Mouse (Mus musculus): ENCODE results near the gene Fen1.
A peak's percentile ranks its signal among the peaks of the same experiment; 100 is the strongest.

Fen1 gene

DNA sequence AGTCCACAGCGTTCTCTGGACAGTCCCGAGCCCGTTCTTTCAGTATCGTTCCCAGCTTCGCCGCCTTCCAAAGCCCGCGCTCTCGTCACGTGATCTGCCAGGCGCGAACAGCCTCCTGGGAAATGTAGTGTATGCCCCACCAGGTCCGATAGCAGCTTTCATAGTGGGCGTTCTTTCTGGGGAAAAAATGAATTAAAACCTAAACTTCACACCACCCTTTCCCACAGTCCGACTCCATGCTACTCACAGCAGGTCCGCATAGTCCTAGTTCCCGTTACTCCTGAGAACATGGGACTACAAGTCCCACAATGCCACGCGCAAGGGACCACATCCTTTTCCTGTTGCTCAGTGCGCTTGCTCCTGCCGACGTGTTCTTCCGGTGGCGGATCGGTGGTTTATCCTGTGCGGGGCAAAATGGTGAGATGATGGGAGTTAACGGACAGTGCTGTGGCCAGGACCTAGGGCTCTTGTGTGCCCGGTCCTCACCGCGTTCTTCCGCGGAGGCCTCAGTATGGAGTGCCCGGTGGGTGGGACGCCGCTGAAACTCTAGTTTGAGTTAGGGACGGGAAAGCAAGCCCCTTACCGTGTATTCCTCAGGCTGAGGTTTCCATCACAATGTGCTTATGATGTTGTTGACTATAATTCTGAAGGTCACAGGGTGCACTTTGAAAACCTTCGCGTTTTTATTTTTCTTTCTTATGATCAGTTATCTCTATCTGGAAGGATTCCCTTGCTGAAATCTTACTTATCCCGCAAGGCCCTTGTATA is at the start of gene Fen1, which contains the start of gene Tmem258:
TSS of gene Fen1 (minus strand) at position 322 of the 768 bp plus-strand sequence.
TSS of gene Tmem258 (plus strand) at position 167 of the 768 bp plus-strand sequence.
- DNase-seq (ENCODE audit: low spot score in 2 of 2) = peak; percentile 80 to 92

DNA sequence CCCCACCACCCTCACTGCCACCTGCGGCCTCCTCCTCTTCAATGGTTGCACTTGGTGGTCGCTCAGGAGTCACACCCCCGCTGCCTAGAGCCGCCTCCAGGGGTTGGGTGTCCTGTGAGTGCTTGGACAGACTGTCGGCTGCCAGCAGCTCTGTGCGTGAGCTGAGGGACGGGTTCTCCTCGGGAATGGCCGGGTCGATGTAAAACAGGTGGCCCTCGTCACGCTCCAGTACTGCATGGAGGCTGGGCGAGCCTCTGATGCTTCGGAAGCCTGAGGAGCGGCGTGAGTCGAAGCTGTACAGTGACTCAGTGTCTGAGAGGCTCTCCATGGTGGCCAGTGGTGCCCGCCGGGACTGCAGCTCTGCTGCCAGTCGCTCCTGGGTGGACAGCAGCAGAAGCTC is 44.2 kb upstream of the Fen1 start:
- no peak for DNase-seq (ENCODE audit: low spot score in 2 of 2)

DNA sequence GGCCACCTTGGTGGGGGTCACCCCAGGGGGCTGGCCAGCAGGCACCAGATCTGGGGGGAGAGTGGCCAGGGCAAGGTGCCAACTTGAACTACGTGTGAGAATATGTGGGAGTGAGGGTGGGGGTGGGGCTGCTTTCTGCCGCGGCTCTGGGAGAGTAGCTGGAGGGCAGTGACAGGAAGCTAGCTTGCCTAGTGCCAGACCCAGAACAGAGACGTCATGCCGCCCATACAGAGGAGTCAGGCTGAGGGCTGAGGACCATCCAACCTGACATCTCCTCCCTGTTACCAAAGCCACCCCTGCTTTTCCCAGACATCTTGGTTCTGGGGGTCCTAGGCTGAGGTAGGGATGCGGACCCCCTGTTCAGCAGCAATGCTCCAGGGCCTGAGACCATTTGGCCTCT is 43.2 kb upstream of the Fen1 start:
- DNase-seq (ENCODE audit: low spot score in 2 of 2) = no peak

DNA sequence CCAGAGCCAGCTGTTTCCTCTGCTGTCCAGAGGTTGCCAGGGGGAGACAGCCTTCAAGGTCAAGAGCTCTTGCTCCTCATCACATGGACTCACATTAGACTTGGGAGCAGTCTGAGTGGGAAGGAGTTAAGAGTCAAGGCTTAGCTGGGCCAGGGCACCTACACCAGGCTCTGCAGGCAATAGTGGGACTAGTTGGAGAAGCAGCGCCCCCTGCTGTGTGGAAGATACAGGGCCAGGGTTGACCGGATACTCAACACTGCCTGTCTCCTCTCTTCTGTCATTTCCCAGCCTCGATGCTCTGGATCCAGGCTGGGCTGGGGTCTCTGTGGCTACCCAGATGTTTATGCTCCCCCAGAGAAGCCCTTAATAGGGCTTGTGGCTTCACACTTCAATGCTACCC is 40.2 kb upstream of the Fen1 start:
- peak in 1 of 2 experiments; percentile 32 for DNase-seq (ENCODE audit: low spot score in 2 of 2)

DNA sequence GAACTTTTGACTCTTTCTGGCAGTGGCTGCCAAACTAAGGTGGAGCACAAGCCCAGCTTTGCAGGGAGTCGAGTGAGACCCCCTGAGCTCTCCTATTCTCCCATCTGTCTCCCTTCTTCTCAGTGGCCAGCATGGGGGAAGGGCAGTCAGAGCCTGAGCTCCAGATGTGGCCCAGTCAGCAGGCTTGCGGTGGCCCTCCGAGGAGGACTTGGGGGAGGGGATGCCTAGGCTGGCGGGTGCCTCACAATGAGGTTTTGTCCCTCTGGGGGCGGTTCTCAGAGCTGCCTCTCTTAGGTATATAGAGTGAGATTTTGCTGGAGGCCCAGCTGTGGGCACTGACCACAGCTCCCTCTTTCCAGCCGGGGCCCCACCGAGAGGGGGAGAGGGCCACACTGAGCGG is 38.9 kb upstream of the Fen1 start:
- no peak for DNase-seq (ENCODE audit: low spot score in 2 of 2)

DNA sequence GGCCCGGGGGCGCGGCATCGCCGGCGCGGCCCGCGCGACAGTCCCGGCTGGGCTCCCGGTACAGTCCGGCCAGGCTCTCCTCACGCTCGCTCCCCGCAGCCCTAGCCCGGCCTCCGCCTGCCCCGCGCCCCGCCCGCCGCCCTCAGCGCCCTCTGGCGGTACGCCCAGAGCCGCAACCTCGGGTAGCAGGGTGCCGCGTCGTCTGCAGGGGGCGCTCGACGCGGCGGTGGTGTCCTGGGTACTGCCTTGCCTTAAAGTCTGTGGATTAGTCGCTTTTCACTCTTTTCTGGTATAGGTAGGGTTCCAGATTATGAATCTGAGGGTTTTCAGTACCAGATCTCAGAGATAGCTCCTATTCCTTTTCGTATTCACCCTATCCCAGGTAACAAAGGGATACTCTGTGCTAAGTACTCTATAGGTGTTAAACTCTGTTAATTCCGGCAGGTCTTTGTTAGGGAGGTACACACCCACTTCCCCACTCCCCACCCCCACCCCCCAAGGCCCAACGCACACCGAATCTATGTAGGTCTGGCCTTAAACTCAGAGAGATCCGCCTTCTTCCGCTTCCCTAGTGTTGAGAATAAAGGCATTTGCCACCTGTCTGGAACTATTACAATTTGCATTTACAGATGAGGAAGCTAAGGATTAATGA is 36.8 kb upstream of the Fen1 start, which contains the start of gene Myrf:
TSS of gene Myrf (minus strand) at position 95 of the 652 bp plus-strand sequence.
- peak; percentile 56 to 77 for DNase-seq (ENCODE audit: low spot score in 2 of 2)

DNA sequence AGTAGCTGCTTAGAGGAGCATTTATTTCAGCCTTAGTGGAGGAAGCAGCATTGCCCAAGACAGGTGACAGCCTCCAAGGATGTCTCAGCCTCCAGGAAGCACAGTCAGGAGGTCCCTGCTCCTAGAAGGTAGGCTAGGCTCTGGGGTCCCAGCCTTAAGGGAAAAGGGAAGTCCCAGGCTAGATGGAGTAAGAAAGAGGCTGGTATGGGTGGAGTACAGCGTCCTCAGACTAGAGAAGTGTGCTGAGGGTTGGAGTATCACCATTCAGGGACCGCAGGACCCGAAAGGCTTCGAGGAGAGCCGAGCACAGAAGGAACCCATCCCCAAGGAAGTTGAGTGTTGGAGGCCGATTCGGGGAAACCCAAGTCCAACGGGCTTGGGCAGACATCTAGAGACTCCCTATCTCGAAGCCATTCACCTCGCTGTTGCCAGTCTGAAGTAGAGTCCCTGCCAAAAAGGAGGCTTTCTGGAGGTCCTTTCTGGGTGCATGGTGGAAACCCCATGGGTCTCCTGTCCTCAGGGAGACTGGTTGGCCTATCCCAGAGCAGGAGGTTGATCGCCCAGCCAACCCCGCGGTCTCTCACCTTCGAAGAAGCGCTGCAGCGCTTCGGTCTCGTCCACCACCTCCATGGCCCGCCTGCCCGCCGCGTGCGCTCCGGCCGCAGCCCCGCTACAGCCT is 36.1 kb upstream of the Fen1 start:
- no peak for DNase-seq (ENCODE audit: low spot score in 2 of 2)

DNA sequence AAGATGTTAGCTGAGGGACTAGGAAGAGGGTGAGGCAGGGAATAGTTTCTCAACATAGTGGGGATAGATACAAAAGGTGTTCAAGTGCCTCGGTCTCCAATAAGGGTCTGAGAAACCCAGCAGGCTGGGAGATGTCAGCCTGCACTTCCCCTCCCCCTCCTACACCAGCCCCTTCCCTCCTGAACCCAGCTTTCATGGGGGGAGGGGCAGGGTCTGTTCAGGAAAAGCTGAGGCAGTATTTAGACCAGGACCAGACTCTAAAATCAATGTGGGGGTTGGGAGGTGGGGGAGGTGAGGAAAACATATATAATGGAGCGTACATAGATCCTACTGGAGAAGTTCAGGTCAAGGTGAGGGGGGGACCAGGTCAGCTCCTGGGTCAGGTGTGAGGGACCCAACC is 35.5 kb upstream of the Fen1 start:
- no peak for DNase-seq (ENCODE audit: low spot score in 2 of 2)

DNA sequence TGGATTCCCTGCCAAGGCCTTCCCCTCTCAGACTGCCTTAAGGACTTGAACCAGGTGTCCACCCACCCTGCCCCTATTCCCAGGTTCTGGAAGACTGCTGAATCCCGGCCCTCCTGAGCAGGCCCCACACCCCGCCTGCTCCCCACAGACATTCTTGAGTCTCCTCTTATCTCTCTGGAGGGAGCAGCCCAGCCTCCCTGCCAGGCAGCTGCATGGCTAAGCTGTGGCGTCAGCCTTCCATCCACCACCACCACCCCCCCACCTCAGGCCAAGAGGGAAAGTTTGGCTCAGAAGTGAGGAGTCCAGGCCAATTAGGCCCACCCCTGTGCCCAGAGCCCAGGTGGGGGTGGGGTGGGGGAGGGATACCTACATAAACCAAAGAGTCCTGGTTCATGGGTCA is 34.5 kb upstream of the Fen1 start:
- no peak for DNase-seq (ENCODE audit: low spot score in 2 of 2)

DNA sequence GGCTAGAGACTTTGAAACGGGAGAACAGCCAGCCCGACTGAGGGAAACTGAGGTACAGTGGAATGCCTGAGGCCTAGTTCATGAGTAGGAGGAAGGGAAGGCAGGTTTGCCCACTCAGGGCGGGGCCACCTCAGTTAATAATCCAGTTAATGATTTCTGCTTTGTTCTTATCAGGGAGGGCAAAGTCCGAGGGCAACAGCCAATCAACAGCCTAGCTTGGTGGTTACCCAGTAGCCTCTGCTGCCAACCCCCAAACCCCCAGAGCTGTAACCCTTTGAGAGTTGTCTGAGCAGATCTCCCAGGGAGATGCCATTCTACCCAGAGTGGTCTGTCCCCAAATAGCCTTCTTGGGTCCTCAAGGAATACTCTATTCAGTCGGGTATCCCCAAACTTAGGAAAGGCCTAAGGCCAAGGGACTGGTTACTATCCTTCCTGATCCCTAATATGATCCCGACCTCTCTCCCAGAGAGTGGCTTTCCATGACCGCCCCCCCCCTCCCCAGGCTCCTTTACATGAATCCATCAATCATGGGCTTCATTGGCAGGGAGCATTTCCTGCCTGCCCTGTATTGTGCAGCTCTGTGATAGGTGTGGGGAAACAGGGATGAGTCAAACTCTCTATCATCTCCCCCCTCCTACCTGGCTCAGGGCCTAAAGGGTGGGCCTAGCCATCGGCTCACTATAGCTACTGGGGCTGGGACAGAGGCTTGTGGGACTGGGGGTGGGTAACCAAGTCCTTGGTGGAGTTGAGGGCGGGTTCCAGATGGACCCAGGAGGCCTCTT is 32.0 kb upstream of the Fen1 start:
- DNase-seq (ENCODE audit: low spot score in 2 of 2) = no peak

DNA sequence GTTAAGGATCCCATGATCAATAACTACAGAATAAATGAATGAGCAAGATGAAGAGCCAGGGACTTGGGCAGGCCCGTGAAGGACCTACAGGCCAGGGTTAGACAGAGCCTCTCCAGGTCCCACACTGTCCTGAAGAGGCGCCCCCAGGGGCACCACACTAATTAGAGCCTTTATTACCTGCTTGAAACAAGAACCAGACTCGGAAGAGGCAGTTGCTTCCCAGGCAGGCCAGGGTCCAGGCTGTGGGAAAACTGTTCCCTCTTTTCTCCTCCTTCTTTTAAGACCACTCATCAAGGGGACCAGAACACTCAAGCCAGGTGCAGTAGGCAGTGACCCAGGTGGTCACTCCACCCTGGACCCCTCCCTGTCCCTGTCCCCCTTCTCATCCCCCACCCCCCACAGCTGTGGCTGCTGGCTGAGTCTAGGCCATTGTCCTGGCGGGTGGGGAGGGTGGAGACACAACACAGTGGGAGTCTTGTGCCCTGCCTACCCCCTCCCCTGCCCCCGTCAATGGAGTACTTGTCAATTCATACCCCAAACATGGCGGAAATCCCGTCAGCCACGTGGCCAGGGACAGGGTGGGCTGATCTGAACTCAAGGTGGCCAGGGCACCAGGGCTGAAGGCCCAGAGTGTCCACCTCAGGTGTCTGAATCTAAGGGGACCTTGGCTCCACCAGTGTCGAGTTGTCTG is 28.5 kb upstream of the Fen1 start:
- DNase-seq (ENCODE audit: low spot score in 2 of 2) = no peak

DNA sequence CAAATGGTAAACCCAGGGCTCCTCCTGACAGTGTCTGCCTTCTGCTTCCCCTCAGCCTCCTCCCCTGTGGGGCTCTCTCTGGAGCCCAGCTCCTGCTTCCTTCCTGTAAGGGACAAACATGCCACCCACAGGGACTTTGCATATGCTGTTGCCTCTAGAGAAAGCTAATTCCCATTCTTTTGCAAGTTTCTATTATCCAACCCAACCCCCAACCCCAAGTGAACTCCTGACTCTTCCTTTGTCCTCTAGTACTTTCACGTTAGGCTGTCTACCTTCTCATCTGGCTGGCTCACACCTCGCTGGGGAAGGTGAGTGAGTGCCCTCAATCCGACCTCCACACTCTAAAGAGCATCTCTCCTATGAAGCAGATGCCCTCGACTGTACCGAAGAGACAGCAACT is 27.9 kb upstream of the Fen1 start:
- no peak for DNase-seq (ENCODE audit: low spot score in 2 of 2)

DNA sequence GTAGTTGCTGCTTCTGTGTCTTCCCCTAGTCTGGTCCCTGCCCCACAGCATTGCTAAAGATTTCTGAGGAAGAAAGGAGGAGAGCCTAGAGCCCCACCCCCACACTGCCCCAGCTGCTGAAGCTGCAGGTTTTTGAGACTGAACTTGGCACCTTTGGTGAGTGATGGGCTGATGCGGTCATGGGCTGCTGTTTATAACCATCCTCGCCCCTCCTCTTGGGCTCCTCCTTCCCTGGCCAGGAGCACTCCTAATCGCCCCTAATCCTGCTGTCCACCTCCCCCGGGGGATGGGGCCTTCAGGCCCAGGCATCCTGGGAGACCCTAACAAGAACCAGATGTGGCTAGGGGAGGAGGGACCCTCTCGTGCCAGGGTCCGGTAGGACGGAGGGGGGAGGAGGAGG is 27.0 kb upstream of the Fen1 start:
- no peak for DNase-seq (ENCODE audit: low spot score in 2 of 2)

DNA sequence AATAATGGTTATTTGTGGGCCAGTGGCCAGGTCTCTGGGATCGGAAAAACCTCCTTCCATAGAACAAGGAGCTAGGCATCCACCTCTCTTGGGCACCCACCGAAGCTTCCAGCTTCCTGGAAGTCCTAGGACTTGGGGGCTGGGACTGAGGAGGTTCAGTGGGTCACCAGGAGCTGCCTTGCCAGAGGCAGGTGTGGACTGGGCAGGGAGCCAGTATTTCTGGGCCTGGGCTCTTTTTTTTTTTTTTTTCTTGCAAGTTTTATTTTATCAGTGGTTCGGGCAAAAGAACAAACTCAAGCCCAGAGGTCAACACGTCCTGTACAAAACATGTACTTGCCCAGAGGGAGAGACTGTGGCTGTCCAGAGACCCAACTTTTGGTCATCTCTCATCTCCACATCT is 21.8 kb upstream of the Fen1 start:
- no peak for DNase-seq (ENCODE audit: low spot score in 2 of 2)

DNA sequence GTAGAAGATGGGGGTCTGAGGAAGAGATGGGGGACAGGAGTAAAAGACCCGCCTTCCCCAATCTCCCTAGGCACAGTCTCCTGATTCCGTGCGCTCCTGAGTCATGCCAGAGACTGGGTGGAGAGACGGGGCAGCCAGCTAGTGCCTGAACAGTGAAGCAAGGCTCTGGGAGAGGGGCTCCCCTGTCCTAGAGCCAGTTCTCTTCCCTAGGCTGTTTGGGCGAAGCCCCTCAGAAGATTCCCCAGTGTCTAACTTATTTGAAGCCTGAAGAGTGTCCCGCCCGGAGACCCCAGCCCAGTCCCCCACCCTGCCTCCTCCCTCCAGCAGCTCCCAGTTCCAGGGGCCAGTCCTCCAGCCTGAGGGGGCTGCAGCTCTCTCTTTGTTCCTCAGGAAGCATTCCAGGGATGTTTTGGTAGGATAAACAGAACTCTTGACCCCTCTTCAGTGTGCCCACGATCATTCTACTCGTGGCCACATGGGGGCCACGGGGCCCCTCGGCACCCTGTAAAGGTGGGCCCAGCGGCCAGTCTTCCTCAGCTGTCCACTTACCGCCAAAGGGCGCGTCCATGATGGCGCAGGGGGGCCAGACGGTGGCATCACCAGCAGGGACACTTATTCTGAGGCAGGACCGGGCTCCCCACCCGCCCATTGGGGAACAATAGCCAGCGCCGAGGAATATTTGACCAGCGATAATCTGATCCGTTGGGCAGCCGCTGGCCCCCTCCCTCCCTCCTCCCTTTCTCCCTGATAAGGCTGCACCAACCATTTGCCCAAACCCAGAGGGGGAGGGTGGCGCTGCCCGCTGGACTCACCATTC is 20.9 kb upstream of the Fen1 start:
- no peak for DNase-seq (ENCODE audit: low spot score in 2 of 2)

DNA sequence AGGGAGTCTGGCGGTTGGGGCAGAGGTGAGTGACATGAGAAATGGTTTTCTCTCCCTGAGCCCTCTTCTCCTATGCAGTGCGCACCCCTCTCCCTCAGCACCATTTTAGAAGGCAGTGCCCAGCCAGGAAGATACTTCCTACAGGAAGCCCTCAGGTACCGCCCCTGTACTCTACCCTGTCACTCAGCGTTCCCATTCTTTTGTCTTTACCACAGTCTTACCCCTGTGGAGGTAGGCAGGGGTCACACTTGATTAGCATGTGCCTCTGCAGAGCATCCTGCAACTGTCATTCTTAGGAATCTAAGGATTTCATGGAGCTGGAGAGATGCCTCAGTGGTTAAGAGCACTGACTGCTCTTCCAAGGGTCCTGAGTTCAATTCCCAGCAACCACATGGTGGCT is 19.6 kb upstream of the Fen1 start:
- no peak for DNase-seq (ENCODE audit: low spot score in 2 of 2)

DNA sequence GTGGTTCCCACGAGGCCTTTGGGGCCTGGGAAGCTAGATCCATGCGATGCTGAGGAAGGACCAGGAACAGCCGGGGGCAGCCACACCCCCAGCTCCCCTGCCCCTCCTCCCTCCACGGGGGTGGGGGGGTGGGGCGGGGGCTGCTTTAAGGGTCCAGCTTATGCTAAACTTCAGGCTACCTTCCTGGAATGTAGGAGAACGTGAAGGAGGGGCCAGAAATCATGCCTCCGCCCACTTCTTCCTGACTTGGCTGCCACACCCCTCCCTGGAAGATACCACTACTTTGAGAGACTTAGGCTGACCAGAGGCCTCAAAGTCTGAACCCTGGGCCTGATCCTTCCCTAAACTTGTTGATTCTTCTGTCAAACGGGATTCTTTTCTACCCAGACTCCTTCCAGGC is 18.7 kb upstream of the Fen1 start:
- DNase-seq (ENCODE audit: low spot score in 2 of 2) = no peak

DNA sequence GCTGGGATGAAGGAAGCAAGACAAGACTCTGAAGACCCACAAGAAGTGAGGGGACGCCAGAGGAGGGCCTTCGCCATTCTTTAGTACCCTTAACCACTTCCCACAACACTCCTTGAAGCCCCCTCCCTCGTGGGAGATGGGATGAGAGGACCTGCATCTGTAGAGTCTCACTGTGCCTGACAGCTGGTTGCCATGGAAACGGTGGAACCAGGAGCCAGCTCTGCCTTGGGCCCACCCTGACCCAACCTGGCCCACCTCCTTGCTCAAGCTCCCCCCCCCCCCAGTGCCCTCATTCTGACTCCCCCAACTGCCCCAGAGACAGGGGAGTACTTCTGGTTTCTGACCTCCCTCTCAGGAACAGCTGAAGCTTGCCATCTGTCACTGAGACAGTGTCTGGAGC is 17.6 kb upstream of the Fen1 start:
- DNase-seq (ENCODE audit: low spot score in 2 of 2) = no peak

DNA sequence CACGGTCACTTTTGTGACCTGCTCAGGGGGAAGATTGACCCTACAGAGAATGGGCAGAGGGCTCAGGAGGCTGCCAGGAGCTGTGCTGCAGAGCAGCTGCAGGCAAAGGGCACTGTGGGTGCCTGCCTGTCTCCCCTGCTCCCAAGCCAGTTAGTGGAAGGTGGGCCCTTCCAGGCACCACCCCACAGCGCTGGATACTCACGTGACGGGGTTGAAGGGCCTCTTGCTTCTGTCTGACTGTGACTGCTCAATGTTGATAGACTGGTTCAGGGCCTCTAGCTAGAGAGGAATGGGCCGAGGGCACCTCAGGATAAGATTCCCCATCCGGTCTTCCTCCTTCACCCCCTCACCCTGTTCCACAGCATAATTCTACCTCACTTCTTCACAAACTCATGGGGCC is 15.6 kb upstream of the Fen1 start:
- DNase-seq (ENCODE audit: low spot score in 2 of 2) = no peak

DNA sequence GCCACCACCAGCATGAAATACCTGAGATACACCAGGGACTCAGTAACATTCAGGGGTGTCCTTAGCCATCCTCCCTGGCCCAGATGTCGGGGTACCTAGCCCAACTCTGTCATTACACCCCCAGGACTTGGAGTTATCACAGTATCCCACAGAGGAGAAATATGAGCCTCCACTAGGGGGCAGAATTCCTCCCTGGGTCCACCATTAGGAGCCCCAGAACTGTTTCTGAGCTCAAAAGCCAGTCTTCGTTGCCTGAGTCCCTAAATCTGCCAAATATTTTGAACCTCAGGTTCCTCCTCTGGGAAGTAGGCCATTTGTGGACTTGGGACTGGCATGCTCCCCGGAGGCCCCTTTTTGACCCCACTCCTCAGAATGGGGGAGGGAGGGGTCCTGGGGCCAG is 15.1 kb upstream of the Fen1 start:
- peak in 1 of 2 experiments; percentile 42 for DNase-seq (ENCODE audit: low spot score in 2 of 2)

DNA sequence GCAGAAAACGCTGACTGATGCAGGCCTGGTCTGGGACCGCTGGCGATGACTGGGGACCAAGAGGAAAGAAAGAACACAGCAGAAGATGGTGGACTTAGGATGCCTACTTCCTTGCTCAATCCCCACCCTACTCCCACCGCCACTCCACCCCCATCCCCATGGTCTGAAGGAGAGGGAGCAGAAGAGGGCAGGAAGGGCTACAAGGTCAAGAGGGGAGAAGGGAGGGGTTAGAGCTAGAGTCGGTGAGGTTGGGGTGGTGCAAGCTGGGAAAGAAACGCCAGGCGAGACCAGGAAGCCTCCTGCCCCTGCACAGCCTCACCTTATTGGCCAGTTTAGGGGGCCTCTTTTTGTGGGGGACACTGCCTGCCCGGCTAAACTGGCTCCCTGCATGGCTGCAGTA is 12.1 kb upstream of the Fen1 start:
- DNase-seq (ENCODE audit: low spot score in 2 of 2) = no peak

Data from cerebellum, postnatal 4 days (tissue).